Mouse (Mus musculus): Measurements from ENCODE around the gene Cfap44. TPM values are rescaled to one million over a fixed set of nuclear protein-coding genes. Genes with fewer than 3 reads are reported as not detected.

The Cfap44 gene
- polyA plus RNA-seq, 1 experiment: 3.8 TPM

DNA sequence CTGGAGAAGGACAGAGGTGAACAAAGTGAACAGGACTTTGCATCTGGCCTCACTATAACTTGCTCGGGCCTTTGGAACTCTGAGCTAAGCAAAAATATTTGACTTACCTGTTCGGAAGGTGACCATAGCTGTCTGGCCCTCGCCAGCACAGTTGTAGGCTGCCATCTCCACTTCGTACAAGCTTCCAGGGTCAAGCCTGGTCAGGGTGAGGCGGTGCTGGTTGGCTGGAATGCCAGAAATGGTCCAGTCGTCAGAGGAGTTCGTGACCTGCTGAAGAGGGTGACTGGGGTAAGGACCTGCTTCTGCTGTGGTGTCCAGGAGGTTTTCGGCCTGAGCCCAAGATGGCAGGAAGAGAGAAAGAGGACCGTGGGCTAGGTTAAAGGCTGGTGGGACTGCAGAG lies 98.1 kb downstream of the Cfap44 start:
- DNase-seq (ENCODE audit: extremely low spot score in 1 of 2, low spot score in 1 of 2): no peak

DNA sequence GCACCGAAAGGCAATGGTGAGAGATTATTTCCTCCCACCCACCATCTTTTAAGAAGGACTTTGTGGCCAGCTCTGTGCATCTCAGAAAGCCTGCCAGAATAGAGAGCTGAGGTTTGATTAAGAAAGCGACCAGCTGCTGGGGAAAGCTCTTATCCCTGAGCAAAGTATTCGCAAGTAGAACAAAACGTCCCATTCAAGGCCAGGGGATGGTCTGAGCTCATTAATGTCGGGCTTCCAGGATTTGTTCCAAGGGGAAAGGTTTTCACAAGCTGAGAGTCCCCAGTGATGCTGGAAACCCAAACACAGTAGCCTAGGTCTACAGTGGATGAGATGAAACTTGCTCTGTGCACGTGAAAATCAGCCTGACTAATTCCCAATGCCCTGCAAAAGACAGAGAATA lies 99.3 kb downstream of the Cfap44 start:
- DNase-seq (ENCODE audit: extremely low spot score in 1 of 2, low spot score in 1 of 2): no peak

DNA sequence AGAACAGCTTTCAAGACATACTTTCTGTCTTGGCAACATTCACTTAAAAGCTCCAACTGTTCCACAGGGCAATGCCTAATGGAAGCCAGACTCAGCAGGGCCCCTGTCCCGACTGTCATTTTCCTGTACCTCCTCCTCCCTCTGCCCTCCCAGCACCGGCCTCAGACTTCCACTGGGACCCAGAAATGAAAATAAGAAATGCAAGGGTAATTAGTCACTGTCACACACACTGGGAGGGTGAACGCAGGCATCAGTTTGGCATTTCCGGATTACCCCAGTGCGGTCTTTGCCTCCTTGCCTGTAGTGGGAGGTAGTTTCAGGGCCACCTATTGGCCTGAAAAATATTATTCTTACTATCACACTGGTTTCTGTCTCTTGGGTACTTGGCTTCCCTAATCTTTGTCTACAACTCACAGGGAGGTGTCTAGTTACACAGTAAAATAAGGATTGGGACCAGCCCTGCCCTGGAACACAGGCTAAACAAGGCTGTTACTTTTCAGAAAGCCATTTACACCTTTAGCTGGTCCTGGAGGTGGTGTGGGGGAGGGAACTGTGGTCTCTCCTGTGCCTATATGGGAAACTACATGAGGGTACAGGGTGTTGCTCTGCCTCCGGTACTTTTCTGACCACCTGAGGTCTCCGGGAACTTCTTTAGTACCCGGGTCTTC lies 100.0 kb downstream of the Cfap44 start:
- DNase-seq (ENCODE audit: extremely low spot score in 1 of 2, low spot score in 1 of 2): no peak

DNA sequence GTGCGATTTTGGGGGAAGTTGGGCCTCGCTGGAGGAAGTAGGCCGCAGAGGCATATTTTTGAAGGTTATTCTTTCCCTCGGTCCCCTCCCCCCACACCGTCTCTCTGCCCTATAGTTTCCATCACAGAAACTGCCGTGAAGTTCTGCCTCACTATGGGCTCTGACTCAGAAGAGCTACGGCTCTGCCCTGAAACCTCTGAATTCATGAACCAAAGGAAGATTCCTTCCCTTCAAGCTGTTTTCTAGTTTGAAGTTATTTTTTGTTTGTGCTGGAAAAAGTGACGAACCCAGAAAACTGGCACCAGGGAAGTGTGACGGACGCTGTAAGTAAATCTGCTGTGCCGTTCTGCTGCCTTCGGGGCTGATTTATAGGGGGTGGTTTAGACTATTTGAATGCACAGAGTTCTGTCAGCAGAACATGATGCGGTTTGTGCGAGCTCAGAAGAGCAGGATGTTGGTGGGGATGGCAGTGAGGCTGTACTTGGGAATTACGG lies 102.4 kb downstream of the Cfap44 start:
- no peak for DNase-seq (ENCODE audit: extremely low spot score in 1 of 2, low spot score in 1 of 2)

DNA sequence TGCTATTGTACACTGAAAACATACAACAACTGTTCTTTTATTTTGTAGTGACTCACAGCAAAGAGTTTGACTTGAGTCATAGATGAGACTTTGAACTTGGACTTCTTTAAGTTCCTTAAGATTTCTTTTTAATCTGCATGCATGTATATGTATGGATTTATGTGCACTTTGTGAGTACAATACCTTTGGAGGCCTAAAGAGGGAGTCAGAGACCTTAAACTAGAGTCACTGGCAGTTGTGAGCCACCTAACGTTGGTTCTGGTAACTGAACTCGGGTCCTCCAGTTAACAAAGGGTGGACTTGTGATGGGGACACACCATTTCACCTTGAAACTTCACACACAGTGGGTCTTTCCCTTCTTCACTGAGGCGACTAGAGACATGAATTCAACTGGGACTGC lies 103.9 kb downstream of the Cfap44 start:
- no peak for DNase-seq (ENCODE audit: extremely low spot score in 1 of 2, low spot score in 1 of 2)

DNA sequence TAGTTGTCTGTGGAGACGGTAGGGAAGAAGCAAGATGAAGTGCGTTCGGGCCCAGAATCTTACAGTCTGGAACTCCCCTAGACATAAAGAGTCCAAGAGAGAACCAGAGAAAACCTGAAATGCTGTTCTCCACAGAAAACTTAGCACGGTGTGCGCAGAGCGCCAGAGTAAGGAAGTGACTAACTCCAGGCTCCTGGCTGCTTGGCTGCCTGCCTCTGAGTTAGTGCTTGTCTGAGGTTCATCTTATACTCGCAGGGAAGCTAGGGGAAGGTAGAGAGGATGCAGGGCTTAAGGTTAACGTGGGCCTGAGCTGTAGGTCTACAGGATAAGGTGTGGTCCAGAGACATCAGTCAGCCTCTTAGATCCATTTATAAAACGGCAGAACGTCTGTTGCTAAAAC lies 107.2 kb downstream of the Cfap44 start:
- DNase-seq (ENCODE audit: extremely low spot score in 1 of 2, low spot score in 1 of 2): no peak

DNA sequence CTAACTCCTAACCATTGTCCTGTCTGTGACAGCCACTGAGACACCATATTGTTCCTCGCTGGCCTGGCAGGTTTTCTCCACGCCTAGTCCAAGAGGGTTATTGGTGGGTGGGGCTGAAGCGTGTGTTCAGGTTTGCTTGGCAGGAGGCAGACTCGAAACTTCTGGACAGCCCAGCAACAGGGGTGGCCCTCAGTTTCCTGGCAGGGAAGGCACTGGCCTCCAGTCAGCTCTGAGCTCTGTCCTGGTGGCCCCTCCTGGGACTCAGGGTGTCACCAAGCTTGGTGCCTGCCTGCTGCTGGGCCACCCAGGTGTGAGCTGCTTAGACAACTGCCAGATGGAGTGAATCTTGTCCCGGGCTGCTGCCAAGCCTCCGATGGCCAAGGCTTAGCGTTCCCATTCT lies 107.7 kb downstream of the Cfap44 start:
- no peak for DNase-seq (ENCODE audit: extremely low spot score in 1 of 2, low spot score in 1 of 2)

DNA sequence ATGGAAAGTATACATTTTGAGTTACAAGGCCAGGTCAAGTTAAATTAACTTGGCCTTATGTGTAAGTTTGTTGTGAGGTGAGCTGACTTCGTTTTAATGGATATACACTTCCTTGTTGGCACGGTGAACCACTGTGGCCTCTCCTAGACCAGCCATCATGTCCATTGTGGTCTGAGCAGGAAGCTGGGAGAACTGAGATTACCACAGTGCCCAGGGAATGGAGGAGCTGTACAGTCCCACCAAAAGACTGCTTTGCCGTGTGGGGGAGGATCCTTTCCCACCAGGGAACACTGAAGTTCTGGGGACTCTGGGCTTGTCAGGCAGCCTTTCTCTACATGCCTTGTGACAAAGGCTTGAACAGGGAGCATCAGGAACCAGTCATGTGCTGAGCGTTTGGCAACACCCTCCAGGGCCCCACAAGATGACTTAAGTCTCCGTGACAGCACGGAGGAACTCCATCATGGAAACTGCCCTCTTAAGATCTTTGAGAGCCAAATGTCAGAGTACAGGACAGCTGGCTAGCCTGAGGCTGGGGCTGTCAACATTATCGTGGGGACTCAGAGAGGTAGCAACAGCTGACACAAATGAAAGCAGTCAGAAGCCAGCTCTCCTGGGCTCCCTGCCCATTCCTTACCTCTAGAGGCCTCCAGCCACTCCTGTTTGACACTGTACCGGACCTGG lies 108.4 kb downstream of the Cfap44 start:
- DNase-seq (ENCODE audit: extremely low spot score in 1 of 2, low spot score in 1 of 2): no peak

DNA sequence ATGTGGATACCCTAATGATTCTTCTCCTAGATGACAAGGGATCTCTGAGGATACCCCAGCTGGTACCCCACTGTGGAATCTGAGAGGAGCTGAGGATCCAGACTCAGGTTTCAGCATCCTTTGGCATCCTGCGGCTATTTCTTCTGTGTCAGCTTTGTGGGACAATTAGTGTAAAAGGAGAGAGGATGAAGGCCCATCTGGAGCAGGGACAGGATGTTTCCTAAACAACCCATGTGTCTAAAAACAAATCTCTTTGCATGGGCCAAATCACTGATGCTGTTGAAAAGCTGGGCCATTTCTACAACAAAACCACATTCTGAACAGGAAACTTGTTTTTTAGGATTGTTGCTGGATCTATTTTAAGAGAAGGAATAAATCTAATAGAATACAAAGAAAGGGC lies 110.6 kb downstream of the Cfap44 start:
- no peak for DNase-seq (ENCODE audit: extremely low spot score in 1 of 2, low spot score in 1 of 2)

DNA sequence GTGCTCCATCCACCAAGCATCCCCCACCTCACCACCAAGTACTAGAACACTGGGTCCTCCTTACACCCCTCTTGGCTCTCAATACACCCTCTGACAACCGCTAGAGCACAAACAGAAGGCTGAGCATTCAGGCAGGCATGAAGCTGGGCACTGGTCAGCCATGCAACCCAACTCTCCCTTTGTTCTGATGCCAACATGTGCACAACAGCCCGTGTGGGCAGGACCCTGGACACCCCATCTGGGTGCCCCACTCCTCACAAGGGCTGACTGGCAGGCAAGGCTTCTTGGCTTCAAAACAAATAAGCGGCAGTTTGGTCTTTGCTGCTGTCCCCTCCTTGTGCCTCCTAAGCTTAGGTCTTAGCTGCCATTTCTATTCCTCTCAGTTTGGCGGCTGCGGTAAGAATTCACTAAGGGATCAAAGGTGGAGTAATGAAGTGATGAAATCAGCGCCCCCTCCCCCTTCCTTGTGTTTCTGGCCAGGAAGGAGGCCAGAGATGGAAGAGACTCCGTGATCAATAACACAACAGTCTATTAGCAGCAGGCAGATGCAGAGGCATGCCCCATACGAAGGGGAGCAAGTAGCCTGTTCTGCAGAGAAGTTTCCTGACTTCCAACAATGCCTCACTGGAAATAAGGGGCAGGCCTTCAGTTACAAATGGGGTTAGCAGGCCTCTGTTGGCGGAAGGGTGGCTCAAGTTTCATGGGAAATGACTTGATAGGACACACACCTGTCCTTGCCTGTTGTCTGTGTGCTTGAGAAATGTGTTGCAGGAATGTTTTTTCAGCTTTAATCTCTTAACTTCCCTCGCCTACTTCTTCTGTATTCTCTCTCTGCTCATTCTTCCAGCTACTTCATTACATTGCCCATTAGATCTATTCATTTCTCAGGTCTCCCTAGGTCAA lies 112.7 kb downstream of the Cfap44 start:
- DNase-seq (ENCODE audit: extremely low spot score in 1 of 2, low spot score in 1 of 2): no peak

DNA sequence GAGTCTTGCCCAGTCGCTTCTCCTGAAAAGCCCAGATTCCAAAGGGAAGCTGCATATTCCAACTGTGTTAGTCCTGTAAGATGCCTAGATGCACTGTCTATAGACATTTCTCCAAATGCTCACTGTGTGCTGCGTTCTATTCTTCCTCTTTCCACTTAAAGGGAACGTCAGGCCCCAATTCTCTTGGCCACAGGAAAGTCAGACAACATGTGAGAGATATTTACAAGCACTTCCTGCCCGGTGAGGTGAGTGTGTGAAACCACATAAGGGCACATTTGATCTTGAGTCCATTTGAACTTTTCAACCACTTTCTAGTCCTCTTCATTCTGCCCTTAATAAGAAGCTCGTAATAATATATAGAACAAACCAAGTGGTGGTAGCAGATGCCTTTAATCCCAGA lies 113.4 kb downstream of the Cfap44 start:
- DNase-seq (ENCODE audit: extremely low spot score in 1 of 2, low spot score in 1 of 2): no peak

DNA sequence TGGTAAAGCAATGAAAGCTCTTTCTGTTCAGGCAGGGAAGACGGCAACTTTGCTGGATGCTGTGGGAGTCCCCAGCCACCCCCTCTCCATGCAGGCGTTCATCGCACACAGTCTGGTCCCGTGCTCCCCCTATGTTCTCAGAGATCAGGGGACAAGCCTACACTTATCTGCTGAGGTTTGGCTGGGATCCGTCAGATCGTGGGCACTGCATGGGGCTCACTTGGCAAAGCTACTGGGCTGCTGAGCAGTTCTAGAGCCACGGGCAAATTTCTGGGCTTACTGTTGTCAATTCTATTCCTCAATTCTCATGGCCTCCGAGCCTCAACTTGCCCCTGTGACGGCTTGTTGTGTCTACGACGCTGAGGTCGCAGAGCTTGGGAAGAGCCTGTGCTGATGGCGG lies 114.2 kb downstream of the Cfap44 start:
- no peak for DNase-seq (ENCODE audit: extremely low spot score in 1 of 2, low spot score in 1 of 2)

DNA sequence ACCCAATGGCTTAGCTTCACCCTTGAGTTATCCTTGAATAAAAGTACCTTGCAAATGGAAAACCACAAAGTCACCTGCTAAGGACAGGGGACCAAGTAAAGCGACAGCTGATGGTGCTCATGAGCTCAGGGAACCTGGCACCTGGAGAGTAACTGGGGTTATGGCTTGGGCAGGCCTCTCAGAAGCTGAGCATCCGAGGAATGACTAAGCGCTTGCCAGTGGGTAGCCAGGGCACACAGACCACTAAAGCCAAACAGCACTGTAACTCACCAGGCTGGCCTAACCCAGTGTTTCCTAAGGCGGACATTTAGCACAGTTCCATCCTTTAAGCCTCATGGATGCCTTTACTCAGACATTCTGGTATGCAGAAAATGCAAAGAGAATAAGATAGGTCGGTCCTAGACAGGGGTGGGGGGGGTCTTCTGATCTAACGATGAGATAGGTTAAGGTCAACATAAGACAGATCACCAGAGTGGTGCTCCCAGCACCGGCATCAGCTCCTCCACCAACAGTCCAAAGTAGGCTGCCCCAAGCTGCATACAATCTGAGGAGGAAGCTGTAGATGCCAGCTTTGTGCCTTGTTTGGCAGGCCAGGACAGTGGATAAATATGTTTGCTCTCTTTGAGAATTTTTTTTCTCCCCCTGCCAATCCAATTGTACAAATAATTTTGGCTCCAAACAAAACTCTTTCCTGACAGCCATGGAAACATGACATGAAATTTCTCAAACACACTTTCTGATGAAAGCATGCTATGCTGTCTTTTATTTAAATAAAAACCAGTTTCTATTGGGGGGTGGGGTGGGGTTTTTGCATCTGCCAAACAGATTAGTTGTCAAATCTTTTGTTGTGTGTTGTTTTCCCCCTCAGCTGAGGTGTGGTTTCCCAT lies 115.1 kb downstream of the Cfap44 start:
- DNase-seq (ENCODE audit: extremely low spot score in 1 of 2, low spot score in 1 of 2): no peak

DNA sequence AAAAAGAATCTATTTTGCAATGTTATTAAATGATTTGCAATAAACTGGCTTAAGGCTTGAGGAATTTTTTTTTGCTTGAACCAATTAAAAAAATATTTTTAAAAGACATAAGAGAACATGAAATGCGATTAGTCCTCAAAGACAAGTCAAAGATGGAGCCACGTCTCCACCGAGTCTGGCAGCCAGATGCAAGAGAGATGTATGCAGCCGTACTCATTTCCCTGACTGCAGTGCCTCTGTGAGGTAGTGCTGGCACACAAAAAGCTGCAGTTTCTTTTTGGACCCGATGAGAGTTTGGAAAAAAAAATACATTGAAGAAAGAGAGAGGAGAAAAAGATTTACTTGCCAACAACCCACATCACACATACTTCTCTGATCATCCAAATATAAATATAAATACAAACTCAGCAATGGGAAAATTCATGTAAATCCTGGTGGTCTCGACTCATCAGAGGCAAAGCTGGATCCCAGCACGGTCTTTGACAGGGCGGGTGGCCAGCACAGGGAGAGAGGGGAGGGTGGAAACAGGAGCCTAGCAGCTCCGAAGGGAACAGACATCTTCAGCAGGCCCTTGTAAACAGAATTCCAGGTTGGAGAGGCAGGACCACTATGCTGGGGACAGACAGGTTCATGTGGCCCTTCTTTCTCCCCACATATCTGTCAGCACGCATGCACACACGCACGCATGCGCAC lies 116.1 kb downstream of the Cfap44 start:
- peak in 1 of 2 experiments; percentile 36 for DNase-seq (ENCODE audit: extremely low spot score in 1 of 2, low spot score in 1 of 2)

DNA sequence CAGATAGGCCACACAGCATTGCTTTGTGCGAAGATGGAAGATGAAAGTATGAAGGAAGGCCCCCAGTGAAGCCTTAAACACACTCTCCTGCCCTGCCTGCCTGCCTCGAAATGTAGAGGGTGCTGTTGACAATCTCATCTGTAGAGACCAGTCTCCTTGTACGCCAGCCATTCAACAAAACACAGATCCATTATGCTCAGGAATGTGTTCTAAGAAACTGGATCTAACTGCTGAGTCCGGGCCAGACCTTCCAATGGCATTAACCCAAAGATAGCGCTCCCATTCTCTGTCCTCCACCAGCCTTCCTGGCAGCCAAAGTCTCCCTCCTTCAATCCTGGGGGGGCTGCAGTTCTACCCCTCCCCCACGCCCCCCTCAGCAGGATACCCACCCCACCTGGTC lies 121.9 kb downstream of the Cfap44 start:
- DNase-seq (ENCODE audit: extremely low spot score in 1 of 2, low spot score in 1 of 2): no peak

DNA sequence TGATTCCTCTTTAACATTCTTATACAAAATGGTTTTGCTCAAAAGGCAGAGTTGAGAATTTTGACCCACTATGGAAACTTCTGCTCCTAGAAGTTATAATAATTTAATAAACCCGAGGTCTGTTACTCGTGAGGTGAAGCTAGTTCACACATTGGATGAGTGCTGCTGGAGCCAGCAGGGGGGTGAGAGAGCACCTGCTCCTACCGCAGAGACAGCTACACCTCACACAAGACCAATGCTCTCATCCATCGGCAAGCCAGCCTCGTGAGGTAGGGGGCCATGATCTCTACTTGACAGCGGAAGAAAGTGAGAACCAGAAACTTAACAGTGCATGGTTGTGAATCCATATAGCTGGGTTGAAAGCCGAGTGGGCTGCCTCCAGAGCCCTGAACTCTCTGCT lies 129.0 kb downstream of the Cfap44 start:
- DNase-seq (ENCODE audit: extremely low spot score in 1 of 2, low spot score in 1 of 2): no peak

DNA sequence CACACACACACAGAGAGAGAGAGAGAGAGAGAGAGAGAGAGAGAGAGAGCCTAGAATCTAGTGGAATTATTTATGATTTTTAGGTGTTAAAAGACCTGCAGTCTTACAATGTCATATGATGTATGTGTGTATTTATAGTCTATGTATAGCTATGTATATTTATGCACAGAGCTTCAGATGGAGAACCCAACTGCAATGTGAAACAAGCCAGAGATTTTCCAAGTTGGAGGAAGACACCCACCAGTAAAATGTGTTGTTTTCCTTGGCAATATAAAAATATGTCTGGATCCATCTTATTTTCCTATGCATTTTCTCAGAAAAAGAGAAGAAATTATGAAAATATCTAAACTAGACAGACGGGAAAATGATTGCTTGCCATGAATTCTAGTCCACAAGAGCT lies 131.4 kb downstream of the Cfap44 start:
- DNase-seq (ENCODE audit: extremely low spot score in 1 of 2, low spot score in 1 of 2): peak in 1 of 2 experiments; percentile 49

DNA sequence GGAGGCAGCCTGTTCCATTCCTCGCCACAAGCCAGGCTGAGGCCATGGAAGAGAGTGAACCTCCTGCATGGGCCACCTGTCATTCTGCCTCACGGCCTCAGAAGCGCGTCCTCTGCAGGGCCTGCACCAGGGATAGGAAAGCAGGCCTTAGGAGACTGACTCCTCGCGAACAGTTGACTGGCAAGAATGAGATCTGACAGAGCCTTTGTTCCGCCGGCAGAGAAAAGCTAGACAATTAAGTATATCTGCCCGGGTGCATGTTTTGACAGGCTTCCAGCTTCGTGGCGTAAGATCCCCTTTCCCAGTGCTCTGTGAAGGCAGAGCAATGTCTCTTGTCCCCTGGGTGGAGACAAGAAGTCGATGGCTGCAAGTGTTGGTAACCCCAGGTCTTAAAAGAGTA lies 132.1 kb downstream of the Cfap44 start:
- no peak for DNase-seq (ENCODE audit: extremely low spot score in 1 of 2, low spot score in 1 of 2)

DNA sequence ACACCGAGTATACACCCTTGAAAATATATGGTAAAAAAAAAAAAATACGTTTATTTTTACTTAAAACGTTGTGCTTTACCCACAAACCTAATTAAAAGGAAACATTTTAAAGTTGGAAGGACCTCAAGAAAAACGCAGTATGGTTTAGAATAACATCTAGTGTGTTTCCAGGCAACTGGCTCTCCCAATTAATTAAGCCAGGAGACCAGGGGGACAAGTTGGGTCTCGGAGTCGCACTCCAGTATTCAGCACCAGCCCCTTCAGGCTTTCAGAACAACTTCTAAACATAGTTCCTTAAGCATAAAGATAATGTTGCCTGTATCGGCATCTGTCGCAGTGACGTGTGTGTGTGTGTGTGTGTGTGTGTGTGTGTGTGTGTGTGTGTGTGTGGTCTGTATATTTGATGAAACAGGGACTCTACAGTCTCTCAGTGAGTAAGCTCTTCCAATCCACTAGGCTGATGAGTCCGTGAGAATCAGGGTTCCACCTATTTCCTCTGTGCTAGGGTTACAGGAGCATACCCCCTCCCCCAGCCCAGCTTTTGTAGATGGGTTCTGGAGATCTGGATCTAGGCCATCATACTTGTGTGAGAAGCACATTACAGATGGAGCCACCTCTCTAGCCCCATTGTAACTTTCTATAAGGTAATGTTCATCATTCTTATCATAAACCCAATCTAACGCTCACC lies 132.8 kb downstream of the Cfap44 start:
- DNase-seq (ENCODE audit: extremely low spot score in 1 of 2, low spot score in 1 of 2): no peak
